Mouse (Mus musculus) layer of hippocampus, adult 2 months (tissue): ENCODE data around the gene Gm5724. TPM values are rescaled to one million over a fixed set of nuclear protein-coding genes. Genes with fewer than 3 reads are reported as not detected.

Source experiments
- DNase-seq, 2 experiments: peaks; one replicate each; pipeline ENCODE4 v3.0.0; 2022; ENCODE audit warnings: low spot score in 2 of 2
- H3K27ac ChIP-seq: fragments of 200-600 bp; 2 replicates; pipeline ENCODE4 v1.8.1; 2022
- H3K4me3 ChIP-seq: fragments of 200-600 bp; 2 replicates; pipeline ENCODE4 v1.8.1; 2022; ENCODE audit warnings: mild to moderate bottlenecking
- CTCF ChIP-seq: fragments of 200-600 bp; conservative IDR thresholded peaks from 2 replicates; pipeline ENCODE4 v1.8.1; 2022; ENCODE audit warnings: antibody characterized with exemption, mild to moderate bottlenecking, moderate library complexity
- long read RNA-seq, 2 experiments: library from polyadenylated mRNA; stranded (forward); transcript quantifications; one replicate each; pipeline ENCODE4 v2.0.0; 2021; ENCODE audit warnings: borderline mapping rate in 2 of 2
- total RNA-seq, 2 experiments: library from RNA; stranded (reverse); gene quantifications; 2 replicates each; pipeline ENCODE4 v1.2.3; 2021

Gene Gm5724
- not detected for total RNA-seq
- long read RNA-seq, experiment 1: 0 reads
- long read RNA-seq, experiment 2: 0 reads

DNA sequence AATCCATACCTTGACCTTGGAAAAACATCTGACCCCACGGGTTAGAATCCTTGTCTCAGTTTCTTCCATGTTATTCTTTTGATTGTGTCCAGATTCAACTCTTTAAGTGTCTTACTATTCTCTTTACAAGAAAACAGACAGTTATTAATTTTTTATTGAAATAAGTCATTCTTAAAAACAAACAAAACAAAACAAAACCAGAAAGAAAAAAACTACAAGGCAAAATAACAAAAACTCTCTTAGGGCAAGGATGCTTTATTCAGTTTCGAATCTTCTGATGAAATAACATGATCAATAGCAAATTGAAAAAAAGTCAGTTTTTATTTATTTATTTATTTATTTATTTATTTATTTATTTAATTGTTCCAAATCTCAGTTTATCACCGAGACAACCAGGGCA lies at the start of gene Gm5724:
Gene Gm5724 (minus strand): TSS at position 101 of the 400 bp plus-strand sequence.
- TF ChIP-seq CTCF: no peak
- H3K27ac ChIP-seq: no peak within 1 kb of the TSS
- H3K4me3 ChIP-seq: no peak within 1 kb of the TSS
- DNase-seq: no peak

DNA sequence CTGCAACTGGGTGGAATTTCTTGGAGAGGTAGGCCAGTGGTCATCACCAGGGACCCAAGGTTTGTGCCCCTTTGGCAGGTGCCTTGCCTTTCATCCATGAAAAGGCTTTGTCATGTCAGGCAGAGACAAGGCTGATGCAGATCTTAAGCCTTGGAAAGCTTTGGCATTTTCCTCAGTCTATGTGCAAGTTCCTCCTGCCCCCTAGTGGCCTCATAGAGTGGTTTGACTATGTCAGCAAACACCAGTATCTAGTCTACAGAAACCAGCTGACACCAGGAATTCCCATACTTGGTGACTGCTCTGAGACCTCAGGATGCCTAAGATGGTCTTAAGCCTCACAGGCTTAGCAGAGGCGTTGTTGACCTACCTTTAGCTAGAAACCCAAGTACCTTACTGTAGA lies 24.2 kb upstream of the Gm5724 start:
- peak; percentile 82 for TF ChIP-seq CTCF
- Histone ChIP-seq H3K27ac (no peak overlapping the region), H3K4me3 (no peak overlapping the region)
- DNase-seq: peak; percentile 8 to 46

DNA sequence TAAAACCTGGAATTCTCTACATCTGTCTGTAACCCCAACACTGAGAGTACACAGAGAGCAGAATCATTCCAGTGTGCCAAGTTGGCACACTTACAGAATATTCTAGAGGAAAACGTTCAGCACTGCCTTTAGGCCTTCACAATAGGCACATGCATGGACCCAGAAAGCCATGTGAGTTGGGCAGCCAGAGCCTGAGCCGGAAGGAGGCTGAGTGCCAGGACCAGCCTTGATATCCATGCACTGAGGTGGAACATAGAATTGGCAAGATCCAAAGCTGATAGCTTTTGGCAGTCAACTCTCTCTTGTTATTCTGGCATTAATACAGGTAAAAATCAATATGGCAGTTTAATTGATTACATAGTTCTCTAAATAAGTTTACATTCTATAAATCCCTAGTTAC lies 866 bp upstream of the Gm5724 start:
- Histone ChIP-seq H3K27ac (no peak overlapping the region), H3K4me3 (no peak overlapping the region)
- no peak for DNase-seq
- no peak for TF ChIP-seq CTCF

- H3K4me3 ChIP-seq: no peak overlapping the region
- DNase-seq: no peak
- TF ChIP-seq CTCF: no peak
- no peak overlapping the region for H3K27ac ChIP-seq
Measured at GRCm38 (mm10) chr6:141691246-141691645, 82.4 kb downstream of the Gm5724 start.

DNA sequence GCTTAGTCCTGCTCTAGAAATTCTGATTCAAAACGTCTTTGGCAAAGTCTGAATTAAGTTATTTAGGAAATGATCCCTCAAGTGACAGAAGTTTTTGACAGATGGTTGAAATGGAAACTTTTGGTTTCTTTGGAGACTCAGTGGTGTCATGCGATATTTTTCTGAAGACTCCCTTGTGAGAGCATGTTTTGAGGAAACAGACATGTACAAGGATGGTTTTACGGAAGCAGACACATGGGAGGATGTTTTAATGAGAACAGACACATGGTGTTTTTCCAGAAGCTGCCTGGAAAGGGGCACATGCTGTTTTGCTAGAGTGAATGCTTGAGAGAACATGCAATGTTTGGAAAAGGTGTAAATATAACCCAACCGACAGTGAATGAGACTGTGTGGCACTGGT lies 86.6 kb downstream of the Gm5724 start:
- DNase-seq: peak; percentile 13 to 45
- TF ChIP-seq CTCF: no peak
- Histone ChIP-seq H3K27ac (no peak overlapping the region), H3K4me3 (no peak overlapping the region)

Other genes with a start within 250 kb of the Gm5724 start
- gene Slco1c1, start 249.4 kb downstream of the Gm5724 start, total RNA-seq: 10 to 100 TPM; 41.5 to 51.6 TPM
- gene Slco1b2, start 144.3 kb downstream of the Gm5724 start, total RNA-seq: under 1 TPM in 1 of 2 experiments, not detected in 1; 0.12 TPM
- gene Slco1a4, start 82.4 kb upstream of the Gm5724 start, total RNA-seq: 10 to 100 TPM; 35.7 to 38.5 TPM
- gene Slco1a1, start 173.2 kb upstream of the Gm5724 start, total RNA-seq: not detected
- gene Gm6614, start 237.6 kb upstream of the Gm5724 start, total RNA-seq: not detected